Mouse (Mus musculus) midbrain, postnatal 0 days (tissue): ENCODE results near the gene Gm5478. TPM values are rescaled to one million over a fixed set of nuclear protein-coding genes. Genes with fewer than 3 reads are reported as not detected.
"Not testable (repeated sequence)": the region's sequence is repeated elsewhere in the genome, so short reads cannot be mapped to it uniquely, and the experiment has no call there.

Source experiments
- ATAC-seq: fragments of 200-750 bp; cut with Nextera tagmentation; 2 replicates; pipeline ENCODE4 v1.8.0; 2017; ENCODE audit warnings: moderate number of reproducible peaks, mild to moderate bottlenecking, moderate TSS enrichment, moderate library complexity; ENCODE audit not compliant: low FRiP score
- DNase-seq: peaks from one replicate; pipeline ENCODE4 v3.0.0-alpha.2; 2015; ENCODE audit warnings: low spot score
- H3K27ac ChIP-seq: fragments of 300-500 bp; sonication (generic); 2 replicates; pipeline ENCODE4 v1.5.1; 2014; ENCODE audit warnings: low read depth, mild to moderate bottlenecking, low read length, mixed read lengths
- H3K27me3 ChIP-seq: fragments of 300-500 bp; sonication (generic); 2 replicates; pipeline ENCODE4 v1.6.1; 2014; ENCODE audit warnings: low read length, control low read depth, mixed read lengths; ENCODE audit not compliant: insufficient read depth
- H3K36me3 ChIP-seq: fragments of 300-500 bp; sonication (generic); 2 replicates; pipeline ENCODE4 v1.6.1; 2014; ENCODE audit warnings: low read length, control low read depth, mixed read lengths; ENCODE audit not compliant: insufficient read depth
- H3K4me1 ChIP-seq: fragments of 300-500 bp; sonication (generic); 2 replicates; pipeline ENCODE4 v1.6.1; 2014; ENCODE audit warnings: mild to moderate bottlenecking, control low read depth, antibody characterized with exemption, low read length, mixed read lengths; ENCODE audit not compliant: insufficient read depth
- H3K4me2 ChIP-seq: fragments of 300-500 bp; sonication (generic); 2 replicates; pipeline ENCODE4 v1.6.1; 2014; ENCODE audit warnings: low read depth, mild to moderate bottlenecking, low read length, mixed read lengths; ENCODE audit not compliant: poor library complexity, severe bottlenecking
- H3K4me3 ChIP-seq: fragments of 300-500 bp; sonication (generic); 2 replicates; pipeline ENCODE4 v1.5.1; 2014; ENCODE audit warnings: low read depth, mild to moderate bottlenecking, low read length, moderate library complexity
- H3K9ac ChIP-seq: fragments of 300-500 bp; sonication (generic); replicated peaks from 2 replicates; pipeline ENCODE4 v1.6.1; 2014; ENCODE audit warnings: mild to moderate bottlenecking, low read length, moderate library complexity, mixed read lengths; ENCODE audit not compliant: poor library complexity, severe bottlenecking
- H3K9me3 ChIP-seq: fragments of 300-500 bp; sonication (generic); 2 replicates; pipeline ENCODE4 v1.6.1; 2016; ENCODE audit warnings: low read length, control low read depth
- CTCF ChIP-seq: IDR thresholded peaks from 2 replicates; pipeline ENCODE4 v1.5.1; 2016; ENCODE audit warnings: antibody characterized with exemption, mild to moderate bottlenecking
- WGBS: fragments of 180-500 bp; shearing (Covaris S2); extraction: QIAGEN DNeasy Blood & Tissue Kit; methylation state at CpG from one replicate; pipeline ENCODE4 v1.1.7; 2014; 5-methylcytosine and 5-hydroxymethylcytosine counted together
- polyA plus RNA-seq: library from polyadenylated mRNA; unstranded; fragments of >200 nt; fragmentation: Nextera tagmentation; extraction: Ambion mirVana; gene quantifications from 2 replicates; pipeline ENCODE4 v1.2.1, GENCODE M21; 2015
- total RNA-seq: library from RNA; depleted of rRNA; stranded (reverse); fragments of >200 nt; gene quantifications from 2 replicates; pipeline ENCODE4 v1.2.3, GENCODE M21; 2014; rRNA removed

The Gm5478 gene
- not detected in 2 replicates for total RNA-seq
- polyA plus RNA-seq: not detected in 2 replicates

GRCm38 (mm10) chr15:101647280-101647679 is at the start of gene Gm5478:
Gm5478 (minus strand) TSS chr15:101647380.
- TF ChIP-seq CTCF: no peak
- Histone ChIP-seq H3K27ac (no peak within 1 kb of the TSS), H3K9me3 (no peaks in the 10 kb centered on the region), H3K4me3 (no peak within 1 kb of the TSS), H3K36me3 (no peaks in the 10 kb centered on the region), H3K9ac (no peak within 1 kb of the TSS), H3K4me1 (no peaks in the 10 kb centered on the region), H3K4me2 (no peak within 1 kb of the TSS), H3K27me3 (no peaks in the 10 kb centered on the region)
- ATAC-seq (no peak), DNase-seq (no peak)
- 76% methylated on average over 3 of the region's 3 CpGs for WGBS

GRCm38 (mm10) chr15:101694207-101694606 is 47.0 kb upstream of the Gm5478 start, which contains the start of gene Krt6a:
Krt6a (minus strand) TSS chr15:101694307.
- H3K27me3 ChIP-seq: no peaks in the 10 kb centered on the region
- no peak within 1 kb of the TSS for H3K27ac ChIP-seq
- TF ChIP-seq CTCF: no peak
- DNase-seq (no peak), ATAC-seq (no peak)
- H3K9ac ChIP-seq: no peak within 1 kb of the TSS
- no peaks in the 10 kb centered on the region for H3K4me1 ChIP-seq
- H3K4me2 ChIP-seq: no peak within 1 kb of the TSS
- no peaks in the 10 kb centered on the region for H3K36me3 ChIP-seq
- no peak within 1 kb of the TSS for H3K4me3 ChIP-seq
- no peaks in the 10 kb centered on the region for H3K9me3 ChIP-seq
- WGBS: 87% methylated on average over 5 of the region's 5 CpGs

GRCm38 (mm10) chr15:101690460-101690859 is 43.3 kb upstream of the Gm5478 start:
- H3K4me1 ChIP-seq, H3K4me3 ChIP-seq, DNase-seq, H3K27ac ChIP-seq, H3K27me3 ChIP-seq, H3K9me3 ChIP-seq, H3K36me3 ChIP-seq, H3K9ac ChIP-seq, H3K4me2 ChIP-seq, ATAC-seq: not testable (repeated sequence)
- 89% methylated on average over 5 of the region's 5 CpGs for whole genome bisulfite sequencing

GRCm38 (mm10) chr15:101688161-101688560 is 41.0 kb upstream of the Gm5478 start:
- ATAC-seq: no peak
- Histone ChIP-seq H3K9me3 (no peaks in the 10 kb centered on the region), H3K4me1 (no peaks in the 10 kb centered on the region), H3K9ac (no peak overlapping the region), H3K4me2 (no peak overlapping the region), H3K27ac (no peak overlapping the region), H3K4me3 (no peak overlapping the region), H3K36me3 (no peaks in the 10 kb centered on the region), H3K27me3 (no peaks in the 10 kb centered on the region)
- WGBS: 71% methylated on average over 2 of the region's 2 CpGs
- no peak for TF ChIP-seq CTCF
- DNase-seq: no peak

- Histone ChIP-seq H3K4me2 (no peak within 1 kb of the TSS), H3K27ac (no peak within 1 kb of the TSS), H3K4me1 (no peaks in the 10 kb centered on the region), H3K9ac (no peak within 1 kb of the TSS), H3K4me3 (no peak within 1 kb of the TSS), H3K9me3 (no peaks in the 10 kb centered on the region), H3K36me3 (no peaks in the 10 kb centered on the region), H3K27me3 (no peaks in the 10 kb centered on the region)
- ATAC-seq: no peak
- TF ChIP-seq CTCF: no peak
- 91% methylated on average over 2 of the region's 2 CpGs for WGBS
- no peak for DNase-seq
Observed at GRCm38 (mm10) chr15:101680187-101680586, 33.0 kb upstream of the Gm5478 start, which contains the start of gene Krt6b. Krt6b (minus strand) TSS chr15:101680287.

GRCm38 (mm10) chr15:101675978-101676377 is 28.8 kb upstream of the Gm5478 start:
- no peaks in the 10 kb centered on the region for H3K27me3 ChIP-seq
- ATAC-seq: no peak
- WGBS: 90% methylated on average over 1 of the region's 1 CpGs
- no peak overlapping the region for H3K4me3 ChIP-seq
- no peaks in the 10 kb centered on the region for H3K36me3 ChIP-seq
- H3K27ac ChIP-seq: no peak overlapping the region
- no peaks in the 10 kb centered on the region for H3K4me1 ChIP-seq
- no peaks in the 10 kb centered on the region for H3K9me3 ChIP-seq
- H3K9ac ChIP-seq: no peak overlapping the region
- H3K4me2 ChIP-seq: no peak overlapping the region
- DNase-seq: no peak
- no peak for TF ChIP-seq CTCF
